Mouse (Mus musculus): ENCODE results near the gene Klk1b4.
"Not testable (repeated sequence)": the region's sequence is repeated elsewhere in the genome, so short reads cannot be mapped to it uniquely, and the experiment has no call there.

Gene Klk1b4

DNA sequence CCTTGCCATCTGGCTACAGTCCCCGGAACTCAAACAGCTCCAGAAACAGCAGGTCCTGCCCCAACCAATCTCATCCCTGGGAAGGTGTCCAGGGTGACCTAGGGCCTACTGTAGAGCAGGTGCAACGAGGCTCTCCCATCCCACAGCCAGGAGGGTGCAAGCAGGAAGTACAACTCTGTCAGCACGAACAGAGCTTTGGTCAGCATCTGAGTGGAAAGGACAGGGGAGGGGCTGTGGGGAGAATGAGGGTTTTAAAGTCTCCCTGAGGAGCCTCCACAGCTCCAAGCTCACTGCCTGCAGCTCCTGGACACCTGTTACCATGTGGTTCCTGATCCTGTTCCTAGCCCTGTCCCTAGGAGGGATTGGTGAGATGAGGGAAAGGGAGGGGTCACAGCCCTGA is at the start of gene Klk1b4:
Klk1b4 (plus strand) TSS at position 301 of the 400 bp plus-strand sequence.
- not testable (repeated sequence) for DNase-seq (ENCODE audit: inconsistent age in 2 of 2, low spot score in 1 of 2)

GRCm38 (mm10) chr7:44179299-44180045 is 27.8 kb upstream of the Klk1b4 start:
- DNase-seq (ENCODE audit: inconsistent age in 2 of 2, low spot score in 1 of 2): no peak

GRCm38 (mm10) chr7:44186516-44186915 is 20.7 kb upstream of the Klk1b4 start:
- not testable (repeated sequence) for DNase-seq (ENCODE audit: inconsistent age in 2 of 2, low spot score in 1 of 2)

DNA sequence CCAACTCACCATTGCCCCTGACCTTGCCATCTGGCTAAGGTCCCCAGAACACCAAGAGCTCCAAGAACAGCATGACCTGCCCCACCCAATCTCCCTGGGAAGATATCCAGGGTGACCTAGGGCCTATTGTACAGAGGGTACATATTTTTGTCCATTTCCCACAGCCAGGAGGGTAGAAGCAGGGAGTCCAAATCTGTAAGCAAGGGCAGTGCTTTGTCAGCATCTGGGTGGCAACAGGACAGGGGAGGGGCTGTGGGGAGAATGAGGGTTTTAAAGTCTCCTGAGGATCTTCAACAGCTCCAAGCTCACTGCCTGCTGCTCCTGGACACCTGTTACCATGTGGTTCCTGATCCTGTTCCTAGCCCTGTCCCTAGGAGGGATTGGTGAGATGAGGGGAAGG is 19.3 kb upstream of the Klk1b4 start, which contains the start of gene Klk1b24:
Klk1b24 (plus strand) TSS at position 301 of the 400 bp plus-strand sequence.
- not testable (repeated sequence) for DNase-seq (ENCODE audit: inconsistent age in 2 of 2, low spot score in 1 of 2)

GRCm38 (mm10) chr7:44193466-44193865 is 13.8 kb upstream of the Klk1b4 start:
- DNase-seq (ENCODE audit: inconsistent age in 2 of 2, low spot score in 1 of 2): not testable (repeated sequence)

- no peak for DNase-seq (ENCODE audit: inconsistent age in 2 of 2, low spot score in 1 of 2)
These were observed 9.3 kb upstream of the Klk1b4 start, which contains the start of gene Klk1b3 for GRCm38 (mm10) chr7:44197891-44198290. Gene Klk1b3 (plus strand): TSS chr7:44198191.

DNA sequence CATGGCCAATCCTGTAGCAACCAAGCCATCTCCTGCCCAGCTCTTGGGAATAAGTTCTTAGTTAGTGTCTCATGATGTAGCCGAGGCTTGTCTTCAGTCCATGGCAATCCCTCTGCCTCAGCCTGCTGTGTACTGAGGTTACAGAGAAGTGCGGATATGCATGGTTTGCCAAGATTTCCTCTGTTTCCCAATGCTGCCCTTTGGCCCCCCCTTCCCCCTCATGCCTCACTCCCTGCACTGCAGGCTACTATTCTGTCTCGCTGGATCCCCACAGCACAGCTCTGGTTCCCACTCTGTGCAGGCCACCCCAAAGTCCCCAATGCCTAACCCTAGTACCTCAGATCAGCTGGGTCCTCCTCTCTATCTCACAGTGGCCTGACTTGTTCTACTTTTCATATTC is 1.1 kb downstream of the Klk1b4 start:
- no peak for DNase-seq (ENCODE audit: inconsistent age in 2 of 2, low spot score in 1 of 2)

DNA sequence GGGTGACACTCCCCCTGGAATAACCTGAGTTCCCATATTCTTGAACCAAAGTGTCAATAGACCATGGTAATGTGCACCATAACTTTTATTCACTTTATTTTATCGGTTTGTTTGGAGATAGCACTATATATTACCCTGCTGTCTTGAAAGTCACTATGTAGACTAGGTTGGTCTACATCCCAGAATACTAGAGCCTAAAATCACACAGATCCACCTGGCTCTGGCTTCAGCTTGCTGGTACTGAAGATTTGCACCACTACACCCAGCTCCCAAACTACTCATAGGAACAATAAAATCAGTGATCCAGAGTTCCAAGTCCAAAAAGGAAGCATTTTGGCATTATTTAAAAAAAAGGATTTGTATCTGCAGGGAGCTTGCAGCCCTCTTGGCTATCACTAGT is 8.4 kb downstream of the Klk1b4 start, which contains the start of gene Klk1b5:
Klk1b5 (plus strand) TSS at position 301 of the 400 bp plus-strand sequence.
- no peak for DNase-seq (ENCODE audit: inconsistent age in 2 of 2, low spot score in 1 of 2)

GRCm38 (mm10) chr7:44221601-44222000 is 14.4 kb downstream of the Klk1b4 start:
- DNase-seq (ENCODE audit: inconsistent age in 2 of 2, low spot score in 1 of 2): not testable (repeated sequence)

DNA sequence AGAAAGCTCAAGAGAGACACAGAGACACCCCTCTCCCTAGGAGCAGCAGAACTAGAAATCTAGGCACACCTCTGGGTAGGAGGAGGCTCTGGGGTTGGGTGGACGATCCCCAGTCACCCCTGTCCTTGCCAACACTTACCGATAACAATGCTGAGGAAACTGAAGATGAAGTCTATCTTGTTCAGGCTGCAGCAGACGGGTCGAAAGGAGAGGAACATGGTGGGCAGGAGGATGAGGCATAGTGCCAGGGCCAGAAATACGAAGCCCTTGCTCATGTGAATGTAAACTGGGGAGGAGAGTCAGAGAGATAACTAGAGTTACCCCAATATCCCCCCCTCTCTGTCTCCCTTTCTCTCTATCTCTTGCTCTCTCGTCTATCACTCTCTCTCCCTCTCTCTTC is 15.1 kb downstream of the Klk1b4 start:
- not testable (repeated sequence) for DNase-seq (ENCODE audit: inconsistent age in 2 of 2, low spot score in 1 of 2)

DNA sequence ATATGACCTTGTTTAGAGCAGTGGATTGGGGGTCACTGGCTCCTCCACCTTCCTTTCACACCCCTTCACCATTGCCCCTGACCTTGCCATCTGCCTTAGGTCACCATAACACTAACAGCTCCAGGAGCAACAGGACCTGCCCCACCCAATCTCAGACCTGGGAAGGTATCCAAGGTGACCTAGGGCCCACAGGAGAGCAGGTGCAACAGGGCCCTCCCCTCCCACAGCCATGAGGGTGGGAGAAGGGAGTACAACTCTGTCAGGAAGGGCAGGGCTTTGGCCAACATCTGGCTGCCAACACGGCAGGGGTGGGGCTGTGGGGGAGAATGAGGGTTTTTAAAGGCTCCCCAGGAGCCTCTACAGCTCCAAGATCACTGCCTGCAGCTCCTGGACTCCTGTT is 17.8 kb downstream of the Klk1b4 start, which contains the start of gene Klk1:
Klk1 (plus strand) TSS at position 285 of the 400 bp plus-strand sequence.
- DNase-seq (ENCODE audit: inconsistent age in 2 of 2, low spot score in 1 of 2): no peak

DNA sequence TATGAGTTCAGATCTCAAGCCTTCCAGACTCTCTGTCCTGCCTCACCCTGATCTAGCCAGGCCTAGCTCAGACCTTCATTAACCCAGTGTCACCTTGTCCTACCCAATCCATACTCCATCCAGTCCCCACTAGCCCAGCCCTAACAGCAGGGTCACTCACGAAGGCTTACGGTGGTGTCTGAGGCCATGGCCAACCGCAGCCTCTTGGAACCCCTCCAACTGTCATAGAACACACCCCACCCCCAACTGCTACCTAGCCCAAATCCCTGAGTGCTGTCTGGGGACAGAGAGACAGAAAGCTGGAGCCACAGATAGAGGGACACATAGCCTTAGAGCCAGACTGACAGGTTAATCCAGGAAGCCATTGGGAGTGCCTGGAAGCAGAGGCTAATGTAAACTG is 28.7 kb downstream of the Klk1b4 start, which contains the start of gene Gm36864:
Gm36864 (plus strand) TSS at position 269 of the 400 bp plus-strand sequence.
- no peak for DNase-seq (ENCODE audit: inconsistent age in 2 of 2, low spot score in 1 of 2)

DNA sequence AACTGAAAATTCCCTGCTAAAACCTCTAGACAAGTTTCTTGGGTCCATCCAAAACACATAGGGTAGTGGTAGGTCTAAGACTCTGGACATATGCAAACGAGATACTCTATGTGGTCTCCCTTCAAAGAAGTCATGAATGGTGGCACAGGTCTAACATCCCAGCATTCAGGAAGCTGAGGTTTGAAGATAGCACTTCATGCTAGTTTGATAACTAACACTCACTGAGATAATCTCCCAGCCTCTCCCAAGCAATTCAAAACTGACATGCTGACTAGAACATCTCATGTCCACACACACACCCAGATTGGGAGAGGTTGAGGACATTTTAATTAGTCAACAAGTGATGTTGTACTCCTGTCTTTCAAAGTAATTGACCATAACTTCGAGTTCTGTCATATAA is 32.7 kb downstream of the Klk1b4 start:
- no peak for DNase-seq (ENCODE audit: inconsistent age in 2 of 2, low spot score in 1 of 2)

GRCm38 (mm10) chr7:44240712-44241111 is 33.5 kb downstream of the Klk1b4 start:
- DNase-seq (ENCODE audit: inconsistent age in 2 of 2, low spot score in 1 of 2): no peak

GRCm38 (mm10) chr7:44241163-44241562 is 33.9 kb downstream of the Klk1b4 start:
- DNase-seq (ENCODE audit: inconsistent age in 2 of 2, low spot score in 1 of 2): no peak

GRCm38 (mm10) chr7:44244080-44244479 is 36.8 kb downstream of the Klk1b4 start:
- DNase-seq (ENCODE audit: inconsistent age in 2 of 2, low spot score in 1 of 2): no peak

DNA sequence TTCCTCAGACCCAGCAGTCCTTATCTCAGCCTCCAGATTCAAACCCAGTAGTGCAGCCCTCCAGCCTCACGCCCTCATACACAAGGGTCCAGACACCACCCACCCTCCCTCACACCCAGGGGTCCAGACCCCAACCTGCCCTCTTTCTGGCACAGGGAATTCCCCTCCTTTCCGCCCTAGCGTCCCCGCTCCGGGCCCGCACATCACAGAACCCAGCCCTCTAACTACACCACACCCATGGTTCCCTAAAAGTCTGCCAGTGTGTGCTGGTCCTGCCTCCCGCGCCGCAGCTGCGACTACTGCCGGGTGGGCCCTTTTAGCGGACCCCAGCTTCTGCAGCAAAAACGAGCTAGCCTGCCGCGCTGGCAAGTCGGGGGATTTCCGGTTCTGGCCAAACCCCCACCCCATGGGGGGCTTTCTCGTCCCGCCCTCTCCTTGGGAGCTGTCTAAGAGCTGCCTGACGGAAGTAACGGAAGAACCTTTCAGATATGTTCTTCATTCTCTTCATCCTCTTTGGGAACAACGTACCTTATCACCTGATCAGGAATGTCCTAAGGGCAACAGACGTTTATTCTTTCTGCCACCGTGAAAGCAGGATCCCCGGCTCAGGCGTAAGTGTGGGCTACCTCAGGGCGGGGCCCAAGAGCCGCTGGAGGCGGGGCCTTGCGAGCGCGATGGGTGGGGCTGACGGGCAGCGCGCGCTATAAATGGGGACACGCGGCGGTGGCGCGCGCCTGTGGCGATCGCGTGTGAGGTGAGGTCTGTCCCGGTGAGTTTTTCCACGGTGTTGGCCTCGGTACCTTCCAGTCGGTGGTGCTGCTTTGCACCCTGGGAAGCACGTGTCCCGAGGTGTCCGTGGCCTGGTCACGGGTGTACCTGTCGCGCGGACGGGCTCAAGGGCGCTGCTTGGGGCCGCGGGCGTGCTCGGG is 39.1 kb downstream of the Klk1b4 start, which contains the start of the genes 1700028J19Rik and 2410002F23Rik:
1700028J19Rik (minus strand) TSS at position 641 of the 929 bp plus-strand sequence.
2410002F23Rik (plus strand) TSS at position 668 of the 929 bp plus-strand sequence.
- peak; percentile 93 to 98 for DNase-seq (ENCODE audit: inconsistent age in 2 of 2, low spot score in 1 of 2)

GRCm38 (mm10) chr7:44246984-44247470 is 39.8 kb downstream of the Klk1b4 start:
- peak in 1 of 2 experiments; percentile 69 for DNase-seq (ENCODE audit: inconsistent age in 2 of 2, low spot score in 1 of 2)

- peak in 1 of 2 experiments; percentile 52 for DNase-seq (ENCODE audit: inconsistent age in 2 of 2, low spot score in 1 of 2)
These were observed 40.7 kb downstream of the Klk1b4 start for GRCm38 (mm10) chr7:44247971-44248370.

DNA sequence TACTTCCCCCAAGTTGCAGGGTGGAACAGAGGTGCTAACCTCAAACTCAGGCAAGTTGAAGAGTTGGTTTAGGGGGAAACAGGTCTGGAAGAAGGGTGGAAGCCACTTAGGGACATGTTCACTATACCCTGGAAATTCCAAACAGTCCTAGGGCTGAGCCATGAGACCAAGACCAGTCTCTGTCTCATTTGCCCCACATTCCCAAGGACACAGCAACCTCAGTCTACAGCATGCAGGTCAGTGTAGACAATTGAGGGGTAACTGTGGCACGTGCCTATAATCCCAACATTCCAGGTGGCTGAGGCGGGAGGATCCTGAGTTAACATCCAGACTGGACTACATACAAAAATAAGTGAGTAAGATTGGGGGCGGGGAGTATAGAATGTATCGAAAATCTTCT is 42.0 kb downstream of the Klk1b4 start:
- DNase-seq (ENCODE audit: inconsistent age in 2 of 2, low spot score in 1 of 2): peak in 1 of 2 experiments; percentile 50

GRCm38 (mm10) chr7:44250732-44251275 is 43.6 kb downstream of the Klk1b4 start:
- peak; percentile 85 to 95 for DNase-seq (ENCODE audit: inconsistent age in 2 of 2, low spot score in 1 of 2)
